Mouse (Mus musculus) heart, embryonic 16.5 days (tissue): ENCODE results near the gene Wfdc16. TPM values are rescaled to one million over a fixed set of nuclear protein-coding genes. Genes with fewer than 3 reads are reported as not detected.

Experiments
- polyA plus RNA-seq: library from polyadenylated mRNA; unstranded; fragments of >200 nt; fragmentation: Nextera tagmentation; extraction: Ambion mirVana; gene quantifications from 2 replicates; pipeline ENCODE4 v1.2.1, GENCODE M21; 2015

Wfdc16 gene
- polyA plus RNA-seq, 1 experiment from 2014 or later, result not detected

Other genes starting within 250 kb of the Wfdc16 start
- gene Slpi, start 249.7 kb downstream of the Wfdc16 start, polyA plus RNA-seq, result 0.60 and 1.4 TPM in 2 replicates
- 0.49 and 1.7 TPM in 2 replicates for gene Rbpjl, start 235.7 kb downstream of the Wfdc16 start, polyA plus RNA-seq
- gene Matn4, start 233.6 kb downstream of the Wfdc16 start, polyA plus RNA-seq, result 7.2 and 8.9 TPM in 2 replicates
- gene Sdc4, start 194.9 kb downstream of the Wfdc16 start, polyA plus RNA-seq, result 48.0 and 61.1 TPM in 2 replicates
- 33.4 and 41.7 TPM in 2 replicates for gene Sys1, start 181.8 kb downstream of the Wfdc16 start, polyA plus RNA-seq
- 11.6 and 12.1 TPM in 2 replicates for gene Gm20458, start 177.8 kb downstream of the Wfdc16 start, polyA plus RNA-seq
- not detected in 2 replicates for gene Trp53tg5, start 165.1 kb downstream of the Wfdc16 start, polyA plus RNA-seq
- gene Dbndd2, start 152.7 kb downstream of the Wfdc16 start, polyA plus RNA-seq, result 10.6 and 16.4 TPM in 2 replicates
- gene Pigt, start 141.3 kb downstream of the Wfdc16 start, polyA plus RNA-seq, result 45.3 and 46.2 TPM in 2 replicates
- 21.3 and 50.0 TPM in 2 replicates for gene Wfdc2, start 76.4 kb downstream of the Wfdc16 start, polyA plus RNA-seq
- gene Spint3, start 65.3 kb downstream of the Wfdc16 start, polyA plus RNA-seq, result not detected in 2 replicates
- gene Wfdc6a, start 53.3 kb downstream of the Wfdc16 start, polyA plus RNA-seq, result 0.19 and 0.30 TPM in 2 replicates
- not detected in 2 replicates for gene Eppin, start 45.2 kb downstream of the Wfdc16 start, polyA plus RNA-seq
- not detected in 2 replicates for gene Wfdc6b, start 25.3 kb downstream of the Wfdc16 start, polyA plus RNA-seq
- not detected in 2 replicates for gene Wfdc8, start 25.2 kb downstream of the Wfdc16 start, polyA plus RNA-seq
- 0.35 TPM in 1 of 2 replicates, not detected in the other for gene Wfdc10, start 17.2 kb upstream of the Wfdc16 start, polyA plus RNA-seq
- gene Wfdc9, start 17.8 kb upstream of the Wfdc16 start, polyA plus RNA-seq, result not detected in 2 replicates
- not detected in 2 replicates for gene Wfdc11, start 35.3 kb upstream of the Wfdc16 start, polyA plus RNA-seq
- 0.35 TPM in 1 of 2 replicates, not detected in the other for gene Wfdc13, start 46.3 kb upstream of the Wfdc16 start, polyA plus RNA-seq
- not detected in 2 replicates for gene Spint4, start 59.7 kb upstream of the Wfdc16 start, polyA plus RNA-seq
- not detected in 2 replicates for gene Spint5, start 76.5 kb upstream of the Wfdc16 start, polyA plus RNA-seq
- 0.51 and 0.80 TPM in 2 replicates for gene Wfdc3, start 107.1 kb upstream of the Wfdc16 start, polyA plus RNA-seq
- 56.0 and 58.7 TPM in 2 replicates for gene Dnttip1, start 107.2 kb upstream of the Wfdc16 start, polyA plus RNA-seq
- 388 and 390 TPM in 2 replicates for gene Ube2c, start 131.1 kb upstream of the Wfdc16 start, polyA plus RNA-seq
- gene Tnnc2, start 141.2 kb upstream of the Wfdc16 start, polyA plus RNA-seq, result 6.7 and 28.8 TPM in 2 replicates
- 40.6 and 45.6 TPM in 2 replicates for gene Snx21, start 147.0 kb upstream of the Wfdc16 start, polyA plus RNA-seq
- gene Acot8, start 166.1 kb upstream of the Wfdc16 start, polyA plus RNA-seq, result 15.7 and 16.7 TPM in 2 replicates
- 5.9 and 6.4 TPM in 2 replicates for gene Zswim3, start 166.3 kb upstream of the Wfdc16 start, polyA plus RNA-seq
- gene Zswim1, start 183.9 kb upstream of the Wfdc16 start, polyA plus RNA-seq, result 10.6 and 12.1 TPM in 2 replicates
- 0.42 TPM in 1 of 2 replicates, not detected in the other for gene Spata25, start 189.7 kb upstream of the Wfdc16 start, polyA plus RNA-seq
- gene Ctsa, start 194.1 kb upstream of the Wfdc16 start, polyA plus RNA-seq, result 173 and 184 TPM in 2 replicates
- 50.6 and 52.8 TPM in 2 replicates for gene Neurl2, start 194.7 kb upstream of the Wfdc16 start, polyA plus RNA-seq
- gene Pltp, start 218.9 kb upstream of the Wfdc16 start, polyA plus RNA-seq, result 52.0 and 67.2 TPM in 2 replicates
- gene Pcif1, start 240.5 kb upstream of the Wfdc16 start, polyA plus RNA-seq, result 53.4 and 54.5 TPM in 2 replicates